Mouse (Mus musculus): ENCODE data around the gene Oaf.

DNA sequence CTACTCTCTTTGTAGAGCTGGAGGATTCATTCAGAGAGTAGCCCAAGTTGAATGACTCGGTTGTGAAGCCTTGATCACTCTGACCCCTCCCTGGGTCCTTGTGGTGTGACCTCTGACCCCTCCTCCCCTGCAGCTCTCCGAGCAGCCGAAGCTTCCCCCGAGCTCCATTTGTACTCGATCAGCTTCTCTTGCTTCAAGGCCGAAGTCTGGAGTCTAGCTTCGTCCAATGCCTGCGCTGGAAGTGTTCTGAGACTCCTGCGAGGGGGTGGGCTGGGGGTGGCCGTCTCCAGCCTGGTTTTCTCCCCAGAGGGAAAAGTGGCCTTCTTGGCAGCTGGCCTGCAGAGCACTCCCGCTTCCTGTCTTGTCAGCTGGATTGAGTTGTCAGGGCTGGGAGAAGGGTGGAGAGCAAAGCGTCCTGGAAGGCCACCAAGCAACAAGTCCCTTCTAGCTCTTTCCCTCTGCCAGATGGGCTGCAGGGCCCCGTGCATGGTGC lies 29.5 kb downstream of the Oaf start, which contains the start of gene Pou2f3:
- TF ChIP-seq POLR2A (IDR thresholded peaks at IDR 0.05; ENCODE audit: borderline replicate concordance, low read depth, low read length) (no peak), CTCF (IDR thresholded peaks at IDR 0.05; ENCODE audit: low read depth, low read length) (no peak)
